Mouse (Mus musculus): Measurements from ENCODE around the gene Fbp1.

DNA sequence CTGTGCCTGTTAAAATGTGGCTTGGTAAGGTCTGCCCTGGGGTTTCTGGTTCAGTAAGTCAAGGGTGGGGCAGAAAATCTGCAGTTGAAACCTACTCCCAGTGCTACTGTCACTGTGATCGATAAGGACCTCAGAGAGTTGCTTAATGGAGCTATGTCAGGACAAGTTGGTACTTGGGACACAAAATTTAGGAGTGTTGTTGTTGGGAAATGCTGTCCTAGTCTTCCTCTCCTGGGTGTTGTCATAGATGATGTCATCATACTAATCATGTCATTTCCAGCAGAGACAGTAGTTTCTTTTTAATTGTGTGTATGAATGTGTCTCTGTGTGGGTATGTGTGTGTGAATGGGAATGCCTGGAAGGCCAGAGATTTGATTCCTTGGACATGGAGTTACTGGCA, 39.4 kb upstream of the Fbp1 start:
- TF ChIP-seq CTCF (IDR thresholded peaks at IDR 0.05; ENCODE audit: borderline replicate concordance, insufficient read depth, low read length) (no peak), POLR2A (IDR thresholded peaks at IDR 0.05; ENCODE audit: low read depth, low read length) (no peak)

Measured in embryonic fibroblast, embryonic 13.5 days (primary cell).